Mouse (Mus musculus) Patski (cell line): Measurements from ENCODE around the gene Htr6. TPM values are rescaled to one million over a fixed set of nuclear protein-coding genes. Genes with fewer than 3 reads are reported as not detected.

Experiments used
- ATAC-seq: fragments of 100-300 bp; one replicate; pipeline ENCODE4 v1.8.0; 2021
- CTCF ChIA-PET: fragments of 350-600 bp; sonication (Branson Sonifier 250); formaldehyde crosslinking; loops from one replicate; lab custom pipeline; 2022; ENCODE audit warnings: inconsistent platforms; lab: Charles Lee
- POLR2A ChIA-PET: fragments of 350-600 bp; sonication (Branson Sonifier 250); formaldehyde crosslinking; loops from one replicate; lab custom pipeline; 2022; ENCODE audit warnings: antibody characterized with exemption, inconsistent platforms; lab: Charles Lee
- DNase-seq: peaks from one replicate; pipeline ENCODE4 v3.0.0-alpha.2; 2011; ENCODE audit warnings: low read depth, low spot score
- H3K27me3 ChIP-seq: fragments of 371-371 bp; one replicate; pipeline ENCODE4 v1.5.1; 2021
- CTCF ChIP-seq: fragments of 100-300 bp; IDR thresholded peaks from one replicate; pipeline ENCODE4 v1.5.1; 2021
- in situ Hi-C: fragments of 300-500 bp; cut with MboI; formaldehyde crosslinking; loops from 3 replicates; pipeline ENCODE4 v1.11.1; 2018; ENCODE audit warnings: low pct_unique_long_range_greater_than_20kb, mixed read lengths
- polyA plus RNA-seq: library from polyadenylated mRNA; unstranded; gene quantifications from one replicate; pipeline ENCODE4 v1.2.3, GENCODE M21; 2021

Gene Htr6
- polyA plus RNA-seq, 1 experiment from 2014 or later, result 0.05 TPM

DNA sequence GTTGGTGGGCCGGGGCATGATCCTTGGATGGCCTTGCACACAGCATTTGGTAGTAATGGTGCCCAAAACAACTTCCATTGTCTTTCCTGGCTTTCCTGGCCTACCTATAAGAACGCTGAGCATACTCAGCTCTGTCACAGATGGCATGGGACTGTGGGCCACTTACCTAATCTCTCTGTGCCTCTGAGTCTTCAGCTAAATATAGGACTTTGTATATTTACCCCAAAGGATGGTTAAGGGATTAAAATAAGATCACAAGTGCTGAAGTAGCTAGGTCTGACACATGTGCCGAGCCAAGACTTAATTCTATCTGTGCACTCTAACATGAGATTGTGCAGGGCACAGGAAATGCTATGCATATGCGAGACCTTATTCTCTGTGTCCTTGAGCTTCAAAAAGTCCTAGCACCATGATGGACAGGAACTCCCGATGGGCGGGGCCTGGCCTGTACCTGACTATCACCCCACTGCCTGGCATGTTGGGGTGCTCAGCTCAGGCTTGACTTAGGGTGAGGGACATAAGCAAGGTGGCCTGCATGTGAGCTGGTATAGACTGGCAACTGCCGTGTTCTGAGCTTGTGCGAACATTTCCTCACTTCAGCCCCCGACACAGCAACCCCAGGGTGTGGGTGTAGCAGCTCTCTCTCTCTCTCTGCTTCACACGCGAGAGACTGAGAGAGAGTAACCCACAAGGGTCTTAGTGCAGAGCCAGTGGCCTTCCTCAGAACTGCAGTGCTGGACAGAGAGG lies 41.9 kb downstream of the Htr6 start:
- CTCF ChIA-PET, result no interaction called here
- in situ Hi-C loops, result no loop called here
- POLR2A ChIA-PET, result no interaction called here
- DNase-seq (no peak), ATAC-seq (no peak)
- no peaks in the 10 kb centered on the region for H3K27me3 ChIP-seq
- no peak for TF ChIP-seq CTCF

DNA sequence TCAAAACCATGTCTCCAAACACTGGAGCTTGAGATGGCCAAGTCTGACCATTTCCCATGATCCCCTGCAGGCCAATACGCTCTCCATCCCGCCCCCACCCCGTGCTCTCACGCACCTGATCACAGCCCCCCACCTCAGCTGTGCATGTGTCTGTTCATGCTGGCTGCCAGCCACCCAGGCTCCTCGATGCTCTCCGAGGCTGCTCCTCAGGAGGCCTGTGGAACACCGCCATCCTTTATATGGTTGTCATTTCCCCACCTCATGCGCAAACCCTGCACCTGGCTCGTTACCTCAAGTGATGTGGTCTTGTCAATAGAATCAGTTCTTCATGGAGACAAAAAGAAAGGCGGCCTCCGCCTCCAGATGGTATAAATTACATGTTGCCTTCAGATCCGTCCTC lies 42.8 kb downstream of the Htr6 start:
- POLR2A ChIA-PET, result no interaction called here
- no peak for TF ChIP-seq CTCF
- H3K27me3 ChIP-seq, result no peaks in the 10 kb centered on the region
- ATAC-seq (no peak), DNase-seq (no peak)
- in situ Hi-C loops, result no loop called here
- CTCF ChIA-PET, result no interaction called here

DNA sequence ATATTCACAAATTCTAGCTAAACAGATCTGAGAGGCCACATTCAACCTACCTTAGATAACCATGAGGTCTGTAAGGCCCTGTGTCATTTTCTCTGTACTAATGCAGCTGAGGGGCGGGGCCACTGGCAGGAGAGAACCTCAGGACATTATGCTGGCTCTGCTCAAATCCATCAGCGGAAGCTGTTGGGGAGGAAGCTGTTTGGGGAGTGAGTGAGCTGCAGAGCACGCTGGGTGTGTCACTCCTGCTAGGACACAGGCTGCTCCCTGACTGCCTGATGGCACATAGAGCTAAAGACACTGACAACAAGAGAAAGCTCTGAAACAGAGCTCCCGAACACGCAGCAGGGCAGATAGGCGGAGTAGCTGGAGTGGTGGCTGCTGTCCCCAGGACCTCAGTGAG lies 44.7 kb downstream of the Htr6 start:
- ATAC-seq (no peak), DNase-seq (no peak)
- CTCF ChIA-PET, result no interaction called here
- H3K27me3 ChIP-seq, result no peaks in the 10 kb centered on the region
- in situ Hi-C loops, result no loop called here
- POLR2A ChIA-PET, result no interaction called here
- TF ChIP-seq CTCF, result no peak

GRCm38 (mm10) chr4:139024379-139024778 lies 51.0 kb downstream of the Htr6 start:
- no peak for TF ChIP-seq CTCF
- CTCF ChIA-PET, result no interaction called here
- POLR2A ChIA-PET, result no interaction called here
- no peaks in the 10 kb centered on the region for H3K27me3 ChIP-seq
- ATAC-seq (no peak), DNase-seq (no peak)
- in situ Hi-C loops, result no loop called here

DNA sequence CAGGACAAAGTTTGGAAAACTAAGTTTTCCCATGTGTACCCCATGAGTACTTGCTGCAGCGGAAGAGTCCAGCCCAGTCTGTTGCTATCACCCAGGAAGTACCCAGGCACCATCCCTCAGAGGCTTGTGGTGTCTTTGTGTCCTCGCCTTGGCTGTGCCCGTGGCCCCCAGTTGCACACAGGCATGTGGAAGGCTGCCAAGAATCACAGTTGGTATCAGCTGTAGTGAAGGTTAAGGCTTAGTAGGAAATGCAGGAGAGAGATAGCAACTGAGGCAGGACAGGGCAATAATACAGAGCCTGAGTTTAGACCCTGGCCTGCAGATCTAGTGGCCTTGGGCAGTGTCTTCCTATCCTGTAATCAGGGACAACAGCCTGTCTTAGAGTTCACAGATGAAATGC lies 55.0 kb downstream of the Htr6 start:
- no peak for TF ChIP-seq CTCF
- DNase-seq (no peak), ATAC-seq (no peak)
- in situ Hi-C loops, result no loop called here
- ChIA-PET POLR2A (no interaction called here), CTCF (interaction anchor here (1.6 kb wide), 1 partner anchor 13 kb away, joined by 4 read pairs; no protein-coding TSS in a partner anchor)
- no peaks in the 10 kb centered on the region for H3K27me3 ChIP-seq

DNA sequence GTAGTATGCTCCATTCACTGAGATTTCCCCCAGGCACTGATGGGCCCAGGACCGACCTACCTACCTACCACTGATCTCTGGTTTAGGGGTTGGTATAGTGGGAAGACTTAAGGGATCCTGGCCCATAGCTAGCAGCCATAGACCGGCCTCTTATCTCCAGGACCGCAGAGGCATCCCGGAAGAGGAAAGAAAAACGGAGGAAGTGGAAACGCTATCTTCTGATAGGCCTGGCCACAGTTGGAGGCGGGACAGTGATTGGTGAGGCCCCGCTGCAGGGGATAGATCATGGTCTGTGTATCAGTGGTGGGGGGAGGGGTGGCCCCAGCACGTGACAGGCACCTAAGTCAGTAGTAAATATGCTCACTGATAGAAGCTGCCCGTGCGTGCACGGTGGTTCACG lies 56.0 kb downstream of the Htr6 start:
- DNase-seq (no peak), ATAC-seq (no peak)
- no peaks in the 10 kb centered on the region for H3K27me3 ChIP-seq
- CTCF ChIA-PET, result interaction anchor here (1.6 kb wide), 1 partner anchor 12 kb away, joined by 4 read pairs; no protein-coding TSS in a partner anchor
- POLR2A ChIA-PET, result no interaction called here
- in situ Hi-C loops, result no loop called here
- TF ChIP-seq CTCF, result no peak

GRCm38 (mm10) chr4:139018976-139019375 lies 56.4 kb downstream of the Htr6 start:
- H3K27me3 ChIP-seq, result no peaks in the 10 kb centered on the region
- ChIA-PET CTCF (interaction anchor here (1.6 kb wide), 1 partner anchor 11 kb away, joined by 4 read pairs; no protein-coding TSS in a partner anchor), POLR2A (no interaction called here)
- DNase-seq (no peak), ATAC-seq (no peak)
- in situ Hi-C loops, result no loop called here
- TF ChIP-seq CTCF, result no peak

DNA sequence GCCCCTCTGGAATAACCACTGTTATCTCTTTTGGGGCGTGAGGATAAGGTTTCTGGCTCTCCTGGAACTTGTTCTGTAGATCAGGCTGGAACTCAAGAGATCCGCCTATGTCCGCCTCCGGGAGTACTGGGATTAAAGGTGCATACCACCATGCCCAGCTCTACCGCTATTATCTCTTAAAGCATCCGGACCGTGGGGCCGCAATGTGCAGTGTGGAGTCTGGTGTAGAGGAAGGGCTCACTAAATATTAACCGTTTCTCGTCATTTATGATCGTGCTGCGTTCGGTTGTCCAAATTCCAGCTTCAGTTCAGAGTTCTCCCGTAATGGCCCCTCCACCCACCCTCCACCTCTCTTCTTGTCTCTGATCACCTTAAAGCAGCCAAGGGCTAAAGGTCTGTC lies 57.0 kb downstream of the Htr6 start:
- ChIA-PET CTCF (no interaction called here), POLR2A (no interaction called here)
- ATAC-seq (no peak), DNase-seq (no peak)
- no peaks in the 10 kb centered on the region for H3K27me3 ChIP-seq
- in situ Hi-C loops, result no loop called here
- TF ChIP-seq CTCF, result no peak

DNA sequence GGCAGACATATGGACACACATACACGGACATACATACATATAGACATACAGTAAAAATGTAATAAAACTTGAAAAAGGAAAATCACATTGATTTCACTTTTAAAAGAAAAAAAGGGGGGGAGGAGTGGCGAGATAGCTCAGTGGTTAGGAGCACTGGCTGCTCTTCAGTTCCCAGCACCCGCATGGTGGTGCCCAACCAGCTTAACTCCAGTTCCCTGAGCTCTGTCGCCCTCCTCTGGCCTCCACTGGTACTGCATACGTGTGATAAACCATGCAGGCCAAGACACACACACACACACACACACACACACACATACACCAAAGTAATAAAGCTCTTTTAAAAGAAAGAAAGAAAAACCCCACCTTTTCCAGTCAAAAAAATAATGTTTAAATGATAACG lies 60.6 kb downstream of the Htr6 start:
- ATAC-seq (no peak), DNase-seq (no peak)
- in situ Hi-C loops, result loop anchor here (5.0 kb wide), 1 partner anchor 92 kb away; no protein-coding TSS in a partner anchor
- POLR2A ChIA-PET, result interaction anchor here (0.9 kb wide), 1 partner anchor 94 kb away, joined by 3 read pairs; no protein-coding TSS in a partner anchor
- no peak for TF ChIP-seq CTCF
- H3K27me3 ChIP-seq, result no peaks in the 10 kb centered on the region
- CTCF ChIA-PET, result no interaction called here

GRCm38 (mm10) chr4:139013281-139013680 lies 62.1 kb downstream of the Htr6 start:
- TF ChIP-seq CTCF, result no peak
- ChIA-PET CTCF (no interaction called here), POLR2A (no interaction called here)
- no peak for ATAC-seq
- DNase-seq, result no peak
- H3K27me3 ChIP-seq, result no peaks in the 10 kb centered on the region
- in situ Hi-C loops, result loop anchor here (5.0 kb wide), 1 partner anchor 91 kb away; no protein-coding TSS in a partner anchor

- ATAC-seq (no peak), DNase-seq (no peak)
- in situ Hi-C loops, result loop anchor here (5.0 kb wide), 1 partner anchor 89 kb away; no protein-coding TSS in a partner anchor
- ChIA-PET POLR2A (no interaction called here), CTCF (no interaction called here)
- TF ChIP-seq CTCF, result no peak
- no peaks in the 10 kb centered on the region for H3K27me3 ChIP-seq
Measured at GRCm38 (mm10) chr4:139011201-139011702, 64.1 kb downstream of the Htr6 start.

Other genes starting within 250 kb of the Htr6 start
- gene Pla2g5, start 212.1 kb downstream of the Htr6 start, polyA plus RNA-seq, result 1.4 TPM
- gene Gm13030, start 201.6 kb downstream of the Htr6 start, polyA plus RNA-seq, result not detected
- gene Pla2g2e, start 197.6 kb downstream of the Htr6 start, polyA plus RNA-seq, result not detected
- 10.5 TPM for gene Otud3, start 161.6 kb downstream of the Htr6 start, polyA plus RNA-seq
- not detected for gene Rnf186, start 108.5 kb downstream of the Htr6 start, polyA plus RNA-seq
- gene Tmco4, start 102.7 kb downstream of the Htr6 start, polyA plus RNA-seq, result 6.8 TPM
- gene Nbl1, start 17.4 kb upstream of the Htr6 start, polyA plus RNA-seq, result 55.7 TPM
- 286 TPM for gene Minos1, start 55.5 kb upstream of the Htr6 start, polyA plus RNA-seq
- gene Capzb, start 117.3 kb upstream of the Htr6 start, polyA plus RNA-seq, result 305 TPM
- gene Pqlc2, start 235.1 kb upstream of the Htr6 start, polyA plus RNA-seq, result 9.9 TPM
- gene Akr7a5, start 235.2 kb upstream of the Htr6 start, polyA plus RNA-seq, result 131 TPM